Mouse (Mus musculus) ES-E14 (cell line): Measurements from ENCODE around the gene Klf12.

Experiments
- CHD2 ChIP-seq: IDR thresholded peaks from 2 replicates; pipeline ENCODE4 v1.6.1; 2014; ENCODE audit warnings: mild to moderate bottlenecking, low read depth, low read length, inconsistent platforms
- MAFK ChIP-seq: IDR thresholded peaks from 2 replicates; pipeline ENCODE4 v1.6.1; 2014; ENCODE audit warnings: mild to moderate bottlenecking, low read depth, low read length, inconsistent platforms; ENCODE audit not compliant: insufficient read depth
- ZC3H11A ChIP-seq: IDR thresholded peaks from 2 replicates; pipeline ENCODE4 v1.6.1; 2012; ENCODE audit warnings: low read depth, mild to moderate bottlenecking, inconsistent platforms, low read length, borderline replicate concordance
- ZNF384 ChIP-seq: IDR thresholded peaks from 2 replicates; pipeline ENCODE4 v1.6.1; 2012; ENCODE audit warnings: low read depth, low read length, inconsistent platforms

GRCm38 (mm10) chr14:99898861-99899260 is 385.6 kb downstream of the Klf12 start:
- TF ChIP-seq ZC3H11A (no peak), CHD2 (no peak), ZNF384 (no peak), MAFK (no peak)
